Mouse (Mus musculus): ENCODE measurements around the gene Crtac1. TPM values are rescaled to one million over a fixed set of nuclear protein-coding genes. Genes with fewer than 3 reads are reported as not detected.

Gene Crtac1
- not detected in 2 replicates for total RNA-seq (2014; fragmentation: Nextera tagmentation)
- not detected in 2 replicates for total RNA-seq (2017)

DNA sequence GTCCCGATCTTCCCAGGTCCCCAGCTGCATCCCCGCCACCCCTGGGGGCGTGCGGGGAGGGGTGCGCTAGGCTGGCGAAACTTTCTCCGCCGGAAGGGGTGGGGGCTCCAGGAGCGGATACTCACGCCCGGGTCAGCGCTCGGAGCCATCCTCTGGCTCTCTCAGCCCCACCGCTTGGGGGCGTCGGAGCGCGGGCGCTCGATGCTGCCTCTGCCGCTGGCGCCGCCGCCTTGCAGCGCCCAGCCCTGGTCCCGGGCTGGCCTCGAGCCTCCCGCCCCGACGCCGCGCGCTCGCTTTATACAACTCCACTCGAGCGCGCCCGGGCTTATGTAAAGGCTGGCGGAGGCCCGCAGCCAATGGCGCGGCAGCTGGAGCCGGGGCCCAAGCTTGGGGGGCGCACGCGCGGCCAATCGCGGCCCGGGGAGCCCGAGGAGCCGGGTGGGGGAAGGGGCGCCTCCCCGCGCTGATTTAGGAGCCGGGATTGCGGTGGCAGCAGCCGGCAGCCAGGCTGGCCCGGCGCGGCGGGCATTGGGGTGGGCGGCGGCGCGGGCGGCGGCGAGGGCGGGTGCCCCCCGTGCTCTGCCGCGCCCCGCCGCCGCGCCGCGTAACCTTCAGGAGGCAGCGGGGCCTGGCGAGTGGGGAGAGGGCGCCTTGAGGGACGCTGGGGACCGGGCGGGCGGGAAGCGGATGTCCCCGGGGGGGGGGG, at the start of gene Crtac1:
TSS of gene Crtac1 (minus strand) at position 299 of the 706 bp plus-strand sequence.
- ATAC-seq (replicated peaks; ENCODE audit: low FRiP score, low TSS enrichment, poor library complexity, severe bottlenecking): no peak

DNA sequence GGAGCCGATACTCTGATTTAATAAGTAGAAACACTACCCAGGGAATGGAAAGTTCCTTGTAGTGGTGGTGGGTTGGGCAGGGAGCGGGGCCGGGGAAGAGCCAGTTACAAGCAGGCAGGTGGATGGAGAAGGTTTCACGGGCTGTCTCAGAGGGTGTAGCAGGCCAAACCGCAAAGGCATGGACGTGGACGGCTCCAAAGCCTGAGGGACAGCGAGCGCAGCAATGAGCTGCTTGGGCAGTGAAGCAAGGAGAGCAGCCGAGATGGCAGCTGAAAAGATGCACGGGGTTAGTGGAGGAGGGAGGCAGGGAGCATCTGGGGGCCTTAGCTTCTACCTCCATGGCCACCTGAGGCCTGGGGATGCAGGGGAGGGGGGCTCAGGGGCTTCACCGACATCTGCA, 46.7 kb upstream of the Crtac1 start:
- ATAC-seq (replicated peaks; ENCODE audit: low FRiP score, low TSS enrichment, poor library complexity, severe bottlenecking): no peak

DNA sequence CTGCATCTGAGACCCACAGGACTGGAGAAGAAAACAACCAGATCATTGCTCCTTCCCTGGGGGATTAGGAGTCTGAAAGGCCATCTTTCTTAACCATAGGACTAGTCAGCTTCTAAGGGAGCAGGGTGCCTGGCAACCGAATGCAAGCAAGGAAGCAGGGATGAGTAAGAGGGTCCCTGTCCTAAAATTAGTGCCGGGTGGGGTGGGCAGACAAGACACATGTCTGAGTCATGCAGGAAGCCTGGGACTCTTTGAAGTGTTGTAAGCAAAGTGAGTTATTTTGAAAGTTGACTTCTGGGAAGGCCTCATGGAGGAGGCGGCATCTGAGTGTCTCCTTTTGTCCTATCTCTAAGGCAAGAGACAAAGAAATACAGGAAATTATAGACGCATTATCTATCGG, 46.2 kb upstream of the Crtac1 start:
- no peak for ATAC-seq (replicated peaks; ENCODE audit: low FRiP score, low TSS enrichment, poor library complexity, severe bottlenecking)

DNA sequence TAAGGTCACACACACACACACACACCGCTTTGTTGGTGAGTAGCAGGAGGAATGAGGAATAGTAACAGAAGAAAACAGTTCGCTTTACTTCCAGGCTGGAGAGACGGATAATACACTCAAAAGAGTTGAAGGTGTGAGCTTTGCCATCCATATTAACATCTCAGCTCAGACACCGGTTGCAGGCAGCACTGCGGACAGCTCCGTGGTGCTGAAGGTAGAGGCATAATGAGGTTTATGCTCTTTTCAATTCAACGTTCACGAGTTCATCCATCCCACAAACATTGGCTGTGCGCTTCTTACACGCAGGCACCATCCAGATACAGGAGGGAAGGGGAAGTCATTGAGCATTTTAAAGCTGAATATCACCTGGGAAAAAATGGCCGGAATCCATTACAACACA, 41.2 kb upstream of the Crtac1 start:
- ATAC-seq (replicated peaks; ENCODE audit: low FRiP score, low TSS enrichment, poor library complexity, severe bottlenecking): no peak

DNA sequence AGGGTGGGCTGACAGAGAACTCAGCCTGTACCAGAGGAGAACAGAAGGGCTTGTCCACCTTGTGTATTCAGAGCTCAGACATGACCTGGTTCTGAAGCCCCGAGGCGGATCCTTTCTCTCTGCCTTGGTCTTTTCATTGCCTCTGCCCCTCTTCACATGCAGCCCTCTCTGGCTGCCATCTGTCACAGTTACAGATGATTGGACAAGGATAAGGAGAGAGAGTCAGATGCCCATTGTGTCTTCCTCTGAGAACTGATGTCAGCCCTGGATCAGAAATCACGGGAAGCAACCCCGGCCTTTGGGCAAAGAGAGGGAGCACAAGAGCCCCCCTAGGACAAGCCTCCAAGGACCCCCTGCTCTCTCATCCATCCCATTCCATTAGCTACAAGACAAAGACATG, 40.0 kb upstream of the Crtac1 start:
- no peak for ATAC-seq (replicated peaks; ENCODE audit: low FRiP score, low TSS enrichment, poor library complexity, severe bottlenecking)

DNA sequence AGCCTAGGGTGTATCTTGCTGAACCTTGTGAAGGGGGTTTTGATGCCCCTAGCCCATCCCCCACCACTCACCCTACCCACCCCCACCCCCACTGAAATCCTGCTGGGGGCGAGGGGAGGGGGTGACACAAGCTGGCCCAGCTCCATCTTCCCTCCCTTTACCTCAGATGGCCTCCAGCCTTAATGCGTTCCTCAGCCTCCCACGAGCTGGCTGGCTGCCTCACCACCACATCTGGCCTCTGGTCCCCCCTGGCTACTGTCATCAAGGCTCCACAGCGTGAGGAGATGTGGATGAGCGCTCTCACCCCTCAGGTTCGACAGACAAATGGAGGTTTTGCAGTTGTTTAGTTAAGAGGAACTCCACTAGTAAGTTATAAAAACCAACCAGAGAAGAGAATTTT, 30.3 kb upstream of the Crtac1 start:
- no peak for ATAC-seq (replicated peaks; ENCODE audit: low FRiP score, low TSS enrichment, poor library complexity, severe bottlenecking)

DNA sequence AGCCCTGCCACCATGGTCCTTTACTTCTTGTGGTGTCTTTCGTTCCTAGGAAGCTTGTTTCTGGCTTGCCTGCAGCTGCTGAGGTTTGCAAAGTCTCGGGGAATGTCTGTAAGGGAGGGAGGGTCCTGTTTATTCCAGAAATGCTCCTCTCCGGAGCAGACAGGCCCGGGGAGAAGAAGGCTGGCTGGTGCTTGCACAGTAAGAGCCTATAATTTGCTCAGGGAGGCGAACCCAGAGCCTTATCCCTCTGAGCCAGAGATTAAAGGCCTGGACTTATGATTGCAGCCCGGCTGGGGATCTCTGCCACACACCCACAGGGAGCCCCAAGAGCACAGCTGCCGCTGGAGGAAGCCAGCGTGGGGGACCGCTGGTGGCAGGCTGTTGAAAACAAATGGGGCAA, 29.8 kb upstream of the Crtac1 start:
- no peak for ATAC-seq (replicated peaks; ENCODE audit: low FRiP score, low TSS enrichment, poor library complexity, severe bottlenecking)

DNA sequence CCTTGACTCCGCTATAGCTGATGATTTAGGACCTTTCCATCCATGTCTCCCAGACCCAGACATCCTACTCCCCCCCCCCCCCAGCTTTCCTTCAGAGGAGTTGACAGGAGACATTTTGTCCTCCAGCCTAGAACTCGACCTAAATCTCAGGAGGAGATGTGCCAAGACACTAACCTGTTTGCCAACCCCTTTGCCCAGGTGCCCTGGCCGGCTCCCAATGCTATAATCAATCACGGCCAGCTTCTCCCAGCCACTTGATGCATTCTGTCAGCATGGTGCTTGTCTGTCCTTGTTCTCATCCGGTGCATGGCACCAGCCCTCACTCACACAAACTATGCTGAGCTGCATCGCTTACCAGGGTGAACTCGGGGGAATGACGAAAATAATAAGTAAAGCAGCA, 27.9 kb upstream of the Crtac1 start:
- no peak for ATAC-seq (replicated peaks; ENCODE audit: low FRiP score, low TSS enrichment, poor library complexity, severe bottlenecking)

DNA sequence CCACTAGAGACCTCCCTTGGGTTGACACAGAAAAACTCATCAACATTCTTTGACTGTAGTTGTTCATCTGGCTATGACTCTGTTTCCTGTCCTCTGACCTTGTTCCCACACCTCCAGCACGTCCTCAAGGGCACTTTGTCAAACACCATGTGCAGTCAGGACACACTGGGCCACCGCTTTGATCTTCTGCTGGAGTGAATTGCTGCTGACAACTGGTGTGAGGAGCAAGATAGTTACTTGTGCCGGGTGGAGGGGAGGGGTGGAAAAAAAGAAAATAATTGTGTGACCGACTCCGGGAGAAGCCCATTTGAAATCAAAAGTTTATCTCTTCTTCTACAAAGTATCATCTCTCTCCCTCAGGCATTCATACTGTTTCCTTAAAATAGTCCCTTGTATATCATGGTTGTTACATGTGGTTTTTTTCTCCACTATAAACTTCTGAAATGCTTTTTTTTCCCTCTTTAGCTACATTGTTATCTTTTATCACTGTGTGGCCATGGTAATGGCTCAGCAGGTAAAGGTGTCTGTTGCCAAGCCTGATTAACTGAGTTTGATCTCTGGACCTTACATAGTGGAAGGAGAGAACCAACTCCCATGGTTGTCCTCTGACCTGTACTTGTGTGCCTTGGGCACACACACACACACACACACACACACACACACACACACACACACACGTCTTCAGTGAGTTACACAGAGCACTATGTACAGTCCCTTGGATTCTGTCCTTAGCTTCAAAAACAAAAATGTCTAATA, 23.1 kb upstream of the Crtac1 start:
- no peak for ATAC-seq (replicated peaks; ENCODE audit: low FRiP score, low TSS enrichment, poor library complexity, severe bottlenecking)

DNA sequence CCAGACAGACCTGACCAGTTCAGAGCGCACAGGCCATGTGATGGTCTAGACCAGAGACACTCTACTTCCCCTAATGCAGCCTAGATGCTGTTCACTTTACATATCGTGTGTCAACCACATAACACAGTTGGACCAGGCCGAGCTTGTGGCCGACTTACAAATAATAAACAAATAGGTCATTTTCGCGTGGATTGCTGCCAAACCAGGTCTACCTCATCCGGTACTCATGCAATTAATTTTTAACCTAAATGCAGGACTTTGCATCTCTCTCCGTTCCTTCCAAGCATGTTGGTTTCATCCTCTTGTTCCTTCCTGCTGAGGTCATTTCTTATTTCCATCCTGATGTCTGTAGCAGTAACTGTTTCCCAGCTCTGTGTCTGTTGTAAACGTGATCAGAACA, 22.4 kb upstream of the Crtac1 start:
- no peak for ATAC-seq (replicated peaks; ENCODE audit: low FRiP score, low TSS enrichment, poor library complexity, severe bottlenecking)

DNA sequence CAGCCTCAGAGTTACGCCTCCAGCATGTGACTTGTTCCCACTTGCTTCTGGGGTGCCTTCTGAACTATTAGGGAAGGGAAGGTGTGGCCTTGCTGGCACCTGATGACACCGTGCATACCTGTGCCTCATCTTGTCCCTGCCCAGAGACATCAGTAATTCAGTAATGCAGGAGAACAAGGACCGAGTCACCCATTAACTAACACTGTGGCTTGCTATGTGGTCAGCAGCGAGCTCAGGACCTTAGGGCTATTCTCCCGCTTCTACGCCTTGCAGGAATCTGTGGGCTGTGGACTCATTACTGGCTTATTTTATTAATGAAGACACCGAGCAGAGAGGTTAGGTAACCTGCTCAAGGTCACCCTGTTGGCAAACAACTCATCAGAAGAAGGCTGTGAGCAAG, 21.0 kb upstream of the Crtac1 start:
- ATAC-seq (replicated peaks; ENCODE audit: low FRiP score, low TSS enrichment, poor library complexity, severe bottlenecking): no peak

DNA sequence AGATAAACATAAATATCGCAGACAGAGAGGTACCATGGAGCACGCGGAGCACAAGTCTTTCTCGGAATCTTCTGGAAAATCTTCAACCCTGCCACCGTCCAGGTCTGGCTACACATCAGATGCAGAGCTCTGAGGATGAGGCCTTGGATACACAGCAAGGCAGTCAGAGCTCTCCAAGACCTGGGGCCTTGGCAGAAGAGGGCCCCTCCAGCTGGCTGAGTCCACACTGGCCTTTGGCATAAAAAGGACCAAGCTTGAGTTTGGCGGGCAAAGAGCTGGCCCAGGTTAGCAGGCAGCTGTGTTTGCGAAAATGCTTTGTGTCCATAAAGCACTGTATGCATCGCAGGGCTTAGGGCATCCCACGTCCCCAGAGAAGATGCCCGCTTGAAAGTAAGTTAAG, 17.0 kb upstream of the Crtac1 start:
- no peak for ATAC-seq (replicated peaks; ENCODE audit: low FRiP score, low TSS enrichment, poor library complexity, severe bottlenecking)

DNA sequence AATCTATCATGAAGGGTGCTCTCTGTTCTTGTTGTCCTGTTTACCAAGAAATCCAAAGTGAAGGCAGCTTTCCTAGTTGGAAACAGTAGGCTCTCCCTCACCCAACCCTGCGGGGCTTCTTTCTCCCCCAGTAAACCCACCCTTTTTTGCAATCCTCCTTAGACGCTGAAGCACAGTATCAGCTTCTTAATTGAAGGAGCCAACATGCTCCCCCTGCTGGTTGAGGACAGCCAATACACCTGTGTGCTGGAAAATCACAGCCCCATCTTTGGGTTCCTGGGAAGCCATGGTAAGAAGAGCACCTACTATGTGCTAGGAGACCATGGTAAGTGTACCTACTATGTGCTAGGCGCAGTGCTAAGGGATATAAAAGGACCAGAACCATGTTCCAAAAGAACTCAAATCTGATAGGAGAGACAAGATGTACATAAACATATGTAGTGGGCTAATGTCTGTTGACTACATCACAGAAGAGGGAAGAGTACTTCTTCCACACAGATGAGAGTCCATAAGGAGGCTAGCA, 12.4 kb upstream of the Crtac1 start:
- 0 out of 2 replicates have a peak, but pooled peaks have one; percentile 59 for ATAC-seq (replicated peaks; ENCODE audit: low FRiP score, low TSS enrichment, poor library complexity, severe bottlenecking)

DNA sequence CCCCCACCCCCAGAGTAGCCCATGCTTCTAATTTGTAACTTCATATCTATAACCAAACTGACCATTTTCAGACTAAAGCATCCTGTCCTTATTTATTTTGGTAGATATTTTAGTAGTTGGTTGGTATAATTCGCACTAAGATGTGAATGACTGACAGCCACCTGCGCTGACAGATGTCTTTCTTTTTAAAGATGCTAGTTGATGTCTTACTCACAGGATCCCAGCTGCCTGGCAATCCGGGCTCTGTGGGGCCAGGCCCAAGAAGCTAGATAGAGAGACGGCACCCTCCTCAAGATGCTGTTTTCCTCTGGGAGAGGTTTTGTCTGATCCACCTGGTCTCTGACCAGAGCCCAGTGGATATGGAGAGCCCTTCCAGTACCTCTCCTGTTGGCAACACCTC, 11.7 kb upstream of the Crtac1 start:
- no peak for ATAC-seq (replicated peaks; ENCODE audit: low FRiP score, low TSS enrichment, poor library complexity, severe bottlenecking)

DNA sequence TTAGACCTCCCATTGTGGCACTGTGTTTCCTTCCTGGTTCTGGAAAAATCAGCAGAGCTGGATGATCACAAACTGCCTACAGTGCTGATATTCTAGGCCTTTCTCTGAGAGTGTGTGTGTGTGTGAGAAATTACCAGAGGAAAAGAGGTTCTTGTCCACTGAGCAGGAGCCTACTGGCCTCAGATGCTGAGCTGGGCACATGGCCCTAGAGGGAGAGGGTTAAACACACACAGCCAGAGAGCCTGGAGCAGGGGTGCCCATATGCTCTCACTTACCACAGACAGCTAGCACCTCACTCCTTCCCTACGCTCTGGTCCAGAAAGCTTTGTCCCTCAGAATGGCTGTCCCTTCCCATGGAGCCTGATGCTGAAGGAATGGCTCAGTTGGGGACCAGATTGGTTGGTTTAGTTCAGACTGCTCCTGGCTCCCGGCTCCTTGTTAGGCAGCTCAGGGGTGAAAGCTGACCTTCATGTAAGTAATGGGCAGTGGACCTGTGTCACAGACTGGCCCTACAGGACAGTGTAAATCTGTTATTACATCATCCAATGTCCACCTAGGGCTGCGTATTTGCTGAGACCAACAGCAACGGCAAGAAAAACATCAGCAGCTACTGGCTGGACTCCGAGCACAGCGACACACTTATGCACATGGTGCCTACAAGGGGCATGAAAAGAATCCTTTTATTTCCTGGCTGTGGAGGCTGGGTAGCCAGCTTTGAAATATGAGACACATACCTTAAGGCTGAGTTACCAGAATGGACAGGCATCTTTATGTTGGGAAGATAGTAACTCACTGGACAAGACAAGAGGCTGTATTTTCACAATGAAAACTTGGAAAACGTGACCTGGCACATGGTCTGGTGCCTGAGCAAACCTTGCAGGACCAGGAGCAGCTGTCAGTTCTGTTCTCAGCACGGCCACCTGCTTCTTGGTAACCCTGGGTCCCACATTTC, 10.9 kb upstream of the Crtac1 start:
- ATAC-seq (replicated peaks; ENCODE audit: low FRiP score, low TSS enrichment, poor library complexity, severe bottlenecking): no peak

DNA sequence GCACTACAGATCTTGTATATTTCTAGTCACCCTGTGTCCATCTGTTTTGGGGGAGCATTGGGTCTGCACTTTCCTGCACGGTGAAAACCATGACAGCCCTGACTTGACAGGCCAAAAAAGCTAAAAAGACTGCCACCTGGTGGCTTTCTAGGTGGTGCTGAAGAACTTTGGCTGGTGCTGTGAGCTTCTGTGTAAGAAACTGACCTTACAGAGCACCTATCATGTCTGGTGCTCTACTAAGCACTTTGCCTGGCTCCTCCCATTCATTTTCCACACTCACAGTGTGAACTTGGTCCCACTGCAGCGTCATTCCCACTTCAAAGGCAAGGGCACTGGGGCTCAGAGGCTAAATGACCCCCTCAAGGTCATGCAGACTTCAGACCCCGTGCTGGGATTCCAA, 8.5 kb upstream of the Crtac1 start:
- no peak for ATAC-seq (replicated peaks; ENCODE audit: low FRiP score, low TSS enrichment, poor library complexity, severe bottlenecking)

DNA sequence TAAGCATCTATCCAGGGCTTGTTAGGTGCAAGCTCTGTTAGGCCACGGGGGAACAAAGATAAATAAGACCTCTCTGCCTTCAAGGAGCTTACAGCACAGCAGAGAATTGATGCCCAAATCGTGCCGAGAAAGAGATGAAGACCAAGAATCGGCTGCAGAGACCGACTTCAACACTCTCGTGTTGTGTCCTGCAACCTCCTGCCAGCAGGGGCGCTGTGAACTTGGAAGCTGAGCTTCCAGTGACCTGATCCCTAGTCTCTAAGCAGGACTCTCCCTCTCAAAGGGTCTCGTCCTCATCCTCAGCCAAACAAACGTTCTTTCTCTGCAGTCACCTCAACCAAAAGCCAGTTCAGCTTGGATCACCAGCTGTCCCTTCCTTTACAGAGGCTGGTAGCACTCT, 7.8 kb upstream of the Crtac1 start:
- no peak for ATAC-seq (replicated peaks; ENCODE audit: low FRiP score, low TSS enrichment, poor library complexity, severe bottlenecking)

DNA sequence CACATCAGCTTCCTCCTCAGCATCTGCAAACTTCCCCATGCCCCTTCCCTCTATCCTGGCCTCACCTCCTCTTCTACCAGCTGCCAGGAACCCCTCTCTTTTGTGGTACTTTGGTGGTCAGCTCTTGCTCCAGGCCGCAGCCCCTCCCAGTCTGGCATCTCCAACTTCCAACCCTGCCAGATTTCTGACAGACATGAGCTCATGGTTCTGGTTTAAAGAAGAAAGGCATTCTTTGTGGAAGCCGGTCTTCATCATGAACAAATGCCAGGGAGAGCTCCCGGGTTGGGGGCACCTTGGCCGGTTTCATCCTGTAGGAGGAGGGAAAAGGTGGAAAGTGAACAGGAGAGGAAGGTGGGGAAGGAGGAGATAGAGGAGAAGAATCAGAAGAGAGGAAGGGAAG, 4.0 kb upstream of the Crtac1 start:
- ATAC-seq (replicated peaks; ENCODE audit: low FRiP score, low TSS enrichment, poor library complexity, severe bottlenecking): no peak

DNA sequence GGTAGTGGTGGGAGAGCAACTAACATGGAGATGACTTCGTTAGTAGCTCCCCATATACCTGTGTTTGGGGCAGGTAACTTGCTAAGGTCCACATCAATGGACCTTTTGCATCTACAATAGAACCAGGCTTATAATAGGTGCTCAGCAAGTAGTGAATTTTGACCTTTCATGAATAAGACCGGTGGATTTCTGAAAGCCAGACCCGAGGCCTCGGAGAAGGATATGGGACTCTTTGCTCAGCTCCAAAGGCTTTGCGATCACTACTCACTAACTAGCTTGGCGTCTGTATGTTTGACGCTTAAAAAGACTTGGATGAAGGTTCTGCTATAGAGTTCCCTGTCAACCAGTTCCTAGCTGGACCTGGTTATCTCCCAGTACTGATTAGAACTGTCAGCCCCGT, 1.2 kb upstream of the Crtac1 start:
- no peak for ATAC-seq (replicated peaks; ENCODE audit: low FRiP score, low TSS enrichment, poor library complexity, severe bottlenecking)

DNA sequence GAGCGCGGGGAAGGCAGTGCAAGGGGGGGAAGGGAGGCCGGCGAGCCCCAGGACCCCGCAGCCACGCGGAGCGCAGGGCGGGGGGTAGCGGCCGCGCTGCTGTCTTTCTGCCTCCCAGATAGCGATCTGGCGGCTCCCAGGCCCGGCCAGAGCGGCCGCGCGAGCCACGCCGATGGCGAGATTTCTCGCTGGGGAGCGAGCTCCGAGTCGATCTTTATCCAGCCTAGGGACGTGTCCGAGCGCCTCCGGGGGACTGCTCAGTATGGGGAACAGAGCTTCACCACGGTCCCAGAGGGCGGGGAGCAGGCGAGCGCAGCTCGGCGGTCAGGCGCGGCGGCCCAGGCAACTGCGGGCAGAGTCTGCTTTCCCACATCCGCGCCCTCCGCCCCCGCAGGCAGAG, 608 bp upstream of the Crtac1 start:
- no peak for ATAC-seq (replicated peaks; ENCODE audit: low FRiP score, low TSS enrichment, poor library complexity, severe bottlenecking)
